Comparison of ENCODE assay signal across 13 mouse cellular contexts in the genomic region with DNA sequence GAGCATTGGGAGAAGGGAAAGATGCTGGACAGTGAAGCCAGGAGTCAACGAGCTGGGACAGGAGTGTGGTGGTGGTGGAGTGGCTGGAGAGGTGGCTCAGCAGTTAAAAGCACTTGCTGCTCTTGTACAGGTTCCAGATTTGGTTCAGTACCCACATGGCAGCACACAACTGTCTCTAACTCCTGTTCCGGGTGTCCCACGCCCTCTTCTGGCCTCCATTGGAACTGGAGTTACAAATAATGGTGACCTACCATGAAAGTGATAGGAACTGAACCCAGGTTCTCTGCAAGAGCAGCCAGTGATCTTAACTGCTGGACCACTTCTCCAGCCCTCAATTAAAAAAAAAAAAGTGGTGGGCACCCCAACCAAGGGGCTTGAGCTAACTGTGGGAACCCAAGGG. TPM values are rescaled to one million over a fixed set of nuclear protein-coding genes. Genes with fewer than 3 reads are reported as not detected.
DNase-seq lines count a peak whose midpoint lies in the region; ATAC-seq and TF ChIP-seq lines count a peak whose summit lies in the region.
"Had no signal": no experiment of that assay in that cellular context is flagged by ENCODE, and none has a peak within 500 bp of the region (broad histone marks: within the 10 kb centered on the region; RNA-seq: fewer than 3 reads in every experiment).

No protein-coding gene starts in this region.

- TF ChIP-seq CTCF in cerebellum, adult 2 months (IDR thresholded peaks at IDR 0.05; ENCODE audit: borderline replicate concordance, insufficient read depth, low read depth, low read length) = peak; percentile 8; the same call in 1 of the 2 replicates
- TF ChIP-seq CTCF in lung, adult 2 months (IDR thresholded peaks at IDR 0.05; ENCODE audit: insufficient read depth, low read length) = 0 out of 2 replicates have a peak, but pooled peaks have one; percentile 16
- TF ChIP-seq CTCF in bone marrow macrophage, adult 2 months (IDR thresholded peaks at IDR 0.05; ENCODE audit: low read depth, low read length) = peak; percentile 46; the same call in 1 of the 2 replicates
- TF ChIP-seq CTCF in small intestine, adult 2 months (IDR thresholded peaks at IDR 0.05; ENCODE audit: extremely low read depth, insufficient read length, insufficient replicate concordance, low read depth, low read length) = peak; percentile 42; the same call in 1 of the 2 replicates

- H3K4me3 ChIP-seq in cerebellum, adult 2 months (replicated peaks; ENCODE audit: insufficient read depth, low read depth, low read length) = no peak overlapping the region
- no peak overlapping the region for H3K4me3 ChIP-seq in lung, adult 2 months (replicated peaks; ENCODE audit: extremely low read depth, low read depth, low read length)
- H3K4me3 ChIP-seq in bone marrow macrophage, adult 2 months (ENCODE audit: insufficient read depth, low read length) = no peak overlapping the region
- H3K4me3 ChIP-seq in small intestine, adult 2 months (ENCODE audit: low read depth, low read length) = no peak overlapping the region
- no peak overlapping the region for H3K4me3 ChIP-seq in forebrain, embryonic 15.5 days
- H3K4me3 ChIP-seq: erythroblast, embryonic 14.5 days; heart, embryonic 12.5 days; liver, embryonic 15.5 days; myocyte had no signal

- ATAC-seq in erythroid progenitor cell, adult 5-6 weeks (replicated peaks; ENCODE audit: low FRiP score, poor library complexity, severe bottlenecking) = no peak
- ATAC-seq in forebrain, embryonic 15.5 days (replicated peaks) = no peak

- 32% methylated on average over 3 of the region's 3 CpGs for WGBS in cerebellum, adult 2 months
- WGBS in lung, adult 2 months = 36% methylated on average over 3 of the region's 3 CpGs
- WGBS in small intestine, adult 2 months = 30% methylated on average over 3 of the region's 3 CpGs
- WGBS in forebrain, embryonic 15.5 days = 41% methylated on average over 3 of the region's 3 CpGs

- H3K27me3 ChIP-seq in cerebellum, adult 2 months (ENCODE audit: control insufficient read depth, insufficient read depth, low read length) = no peaks in the 10 kb centered on the region
- no peaks in the 10 kb centered on the region for H3K27me3 ChIP-seq in small intestine, adult 2 months (ENCODE audit: control insufficient read depth, insufficient read depth, low read length)
- H3K27me3 ChIP-seq in forebrain, embryonic 15.5 days = no peaks in the 10 kb centered on the region
- H3K27me3 ChIP-seq: heart, embryonic 12.5 days; liver, embryonic 15.5 days had no signal

- H3K4me2 ChIP-seq in forebrain, embryonic 15.5 days (replicated peaks) = no peak overlapping the region
- H3K4me2 ChIP-seq: heart, embryonic 12.5 days; liver, embryonic 15.5 days had no signal

- H3K36me3 ChIP-seq in small intestine, adult 2 months (ENCODE audit: control insufficient read depth, insufficient read depth, low read length) = peaks cover 76% of the 10 kb centered on the region
- H3K36me3 ChIP-seq in forebrain, embryonic 15.5 days = peaks cover 22% of the 10 kb centered on the region

- H3K9me3 ChIP-seq in forebrain, embryonic 15.5 days = no peaks in the 10 kb centered on the region
- H3K9me3 ChIP-seq: G1E; heart, embryonic 12.5 days; liver, embryonic 15.5 days had no signal

- no peak for TF ChIP-seq POLR2A in cerebellum, adult 2 months (IDR thresholded peaks at IDR 0.05; ENCODE audit: borderline replicate concordance, insufficient read depth, low read length)
- no peak for TF ChIP-seq POLR2A in lung, adult 2 months (IDR thresholded peaks at IDR 0.05; ENCODE audit: borderline replicate concordance, extremely low read depth, low read depth, low read length)
- no peak for TF ChIP-seq POLR2A in bone marrow macrophage, adult 2 months (IDR thresholded peaks at IDR 0.05; ENCODE audit: borderline replicate concordance, low read depth, low read length)
- no peak for TF ChIP-seq POLR2A in small intestine, adult 2 months (IDR thresholded peaks at IDR 0.05; ENCODE audit: low read depth, low read length)

- H3K27ac ChIP-seq in cerebellum, adult 2 months (ENCODE audit: insufficient read depth, low read length) = no peak overlapping the region
- H3K27ac ChIP-seq in bone marrow macrophage, adult 2 months (ENCODE audit: insufficient read depth, low read depth, low read length) = no peak overlapping the region
- H3K27ac ChIP-seq in small intestine, adult 2 months (ENCODE audit: insufficient read depth, low read depth, low read length) = no peak overlapping the region
- H3K27ac ChIP-seq in forebrain, embryonic 15.5 days (replicated peaks) = no peak overlapping the region
- H3K27ac ChIP-seq: liver, embryonic 15.5 days had no signal

- H3K4me1 ChIP-seq in cerebellum, adult 2 months (ENCODE audit: control insufficient read depth, insufficient read depth, low read length) = 0 out of 2 replicates have a peak, but pooled peaks cover 1% of the 10 kb centered on the region
- peaks cover 7% of the 10 kb centered on the region; the same call in 1 of the 2 replicates for H3K4me1 ChIP-seq in lung, adult 2 months (ENCODE audit: control insufficient read depth, insufficient read depth, low read length)
- H3K4me1 ChIP-seq in bone marrow macrophage, adult 2 months (ENCODE audit: control insufficient read depth, insufficient read depth, low read length) = peaks cover 16% of the 10 kb centered on the region
- H3K4me1 ChIP-seq in small intestine, adult 2 months (ENCODE audit: control insufficient read depth, insufficient read depth, insufficient read length, low read length) = peaks cover 3% of the 10 kb centered on the region
- H3K4me1 ChIP-seq in forebrain, embryonic 15.5 days = peaks cover 10% of the 10 kb centered on the region

- no peak overlapping the region for H3K9ac ChIP-seq in forebrain, embryonic 15.5 days (replicated peaks)
- H3K9ac ChIP-seq: heart, embryonic 12.5 days; liver, embryonic 15.5 days had no signal

- DNase-seq in cerebellum, adult 2 months = no peak
- no peak for DNase-seq in cerebellum, adult 9-11 months
- DNase-seq in lung, adult 2 months = no peak
- DNase-seq in lung, adult 18-20 months = no peak

RNA-seq across cellular contexts. Expression of gene Ddb1, which starts 6.9 kb away (rescaled TPM):
- polyA plus RNA-seq in cerebellum, adult 2 months (2012; rRNA removed) = 148 and 150 TPM in 2 replicates
- 83.7 and 127 TPM in 2 replicates for polyA plus RNA-seq in lung, adult 2 months (2012; rRNA removed)
- polyA plus RNA-seq in bone marrow macrophage, adult 2 months (2012; ENCODE audit: insufficient read depth, insufficient read length, missing spikeins) = 85.9 and 103 TPM in 2 replicates
- polyA plus RNA-seq in small intestine, adult 2 months (2012; rRNA removed) = 37.7 and 57.2 TPM in 2 replicates
- total RNA-seq in erythroid progenitor cell, adult 5-6 weeks (2015; ENCODE audit: low replicate concordance) = 58.0 and 75.0 TPM in 2 replicates
- total RNA-seq in erythroid progenitor cell, adult 5-6 weeks (2017; ENCODE audit: low replicate concordance) = 168 and 208 TPM in 2 replicates
- 264 and 270 TPM in 2 replicates for polyA plus RNA-seq in forebrain, embryonic 15.5 days (2015; fragmentation: Nextera tagmentation; extraction: Ambion mirVana)

RNA-seq across cellular contexts. Expression of gene Tkfc, which starts 7.3 kb away (rescaled TPM):
- 12.2 and 14.4 TPM in 2 replicates for polyA plus RNA-seq in cerebellum, adult 2 months (2012; rRNA removed)
- polyA plus RNA-seq in lung, adult 2 months (2012; rRNA removed) = 8.0 and 9.8 TPM in 2 replicates
- polyA plus RNA-seq in bone marrow macrophage, adult 2 months (2012; ENCODE audit: insufficient read depth, insufficient read length, missing spikeins) = 4.9 and 7.1 TPM in 2 replicates
- 124 and 224 TPM in 2 replicates for polyA plus RNA-seq in small intestine, adult 2 months (2012; rRNA removed)
- total RNA-seq in erythroid progenitor cell, adult 5-6 weeks (2015; ENCODE audit: low replicate concordance) = 4.6 and 6.1 TPM in 2 replicates
- 1.2 TPM in 1 of 2 replicates, not detected in the other for total RNA-seq in erythroid progenitor cell, adult 5-6 weeks (2017; ENCODE audit: low replicate concordance)
- polyA plus RNA-seq in forebrain, embryonic 15.5 days (2015; fragmentation: Nextera tagmentation; extraction: Ambion mirVana) = 23.8 and 24.0 TPM in 2 replicates

RNA-seq across cellular contexts. Expression of gene Tmem138, which starts 21.0 kb away (rescaled TPM):
- polyA plus RNA-seq in cerebellum, adult 2 months (2012; rRNA removed) = 13.0 and 15.0 TPM in 2 replicates
- 8.5 and 11.1 TPM in 2 replicates for polyA plus RNA-seq in lung, adult 2 months (2012; rRNA removed)
- 8.4 and 10.6 TPM in 2 replicates for polyA plus RNA-seq in bone marrow macrophage, adult 2 months (2012; ENCODE audit: insufficient read depth, insufficient read length, missing spikeins)
- 3.1 and 3.4 TPM in 2 replicates for polyA plus RNA-seq in small intestine, adult 2 months (2012; rRNA removed)
- total RNA-seq in erythroid progenitor cell, adult 5-6 weeks (2015; ENCODE audit: low replicate concordance) = 36.0 and 39.0 TPM in 2 replicates
- 8.5 and 14.6 TPM in 2 replicates for total RNA-seq in erythroid progenitor cell, adult 5-6 weeks (2017; ENCODE audit: low replicate concordance)
- 39.0 and 40.5 TPM in 2 replicates for polyA plus RNA-seq in forebrain, embryonic 15.5 days (2015; fragmentation: Nextera tagmentation; extraction: Ambion mirVana)

RNA-seq across cellular contexts. Expression of gene Cyb561a3, which starts 21.2 kb away (rescaled TPM):
- 11.7 and 12.0 TPM in 2 replicates for polyA plus RNA-seq in cerebellum, adult 2 months (2012; rRNA removed)
- polyA plus RNA-seq in lung, adult 2 months (2012; rRNA removed) = 88.4 and 113 TPM in 2 replicates
- polyA plus RNA-seq in bone marrow macrophage, adult 2 months (2012; ENCODE audit: insufficient read depth, insufficient read length, missing spikeins) = 30.1 and 34.2 TPM in 2 replicates
- 18.1 and 31.6 TPM in 2 replicates for polyA plus RNA-seq in small intestine, adult 2 months (2012; rRNA removed)
- 23.8 and 27.7 TPM in 2 replicates for total RNA-seq in erythroid progenitor cell, adult 5-6 weeks (2015; ENCODE audit: low replicate concordance)
- 7.1 and 13.7 TPM in 2 replicates for total RNA-seq in erythroid progenitor cell, adult 5-6 weeks (2017; ENCODE audit: low replicate concordance)
- polyA plus RNA-seq in forebrain, embryonic 15.5 days (2015; fragmentation: Nextera tagmentation; extraction: Ambion mirVana) = 18.8 and 21.3 TPM in 2 replicates

RNA-seq across cellular contexts. Expression of gene Vwce, which starts 35.8 kb away (rescaled TPM):
- polyA plus RNA-seq in cerebellum, adult 2 months (2012; rRNA removed) = 0.20 and 0.21 TPM in 2 replicates
- polyA plus RNA-seq in lung, adult 2 months (2012; rRNA removed) = 0.14 and 0.16 TPM in 2 replicates
- polyA plus RNA-seq in bone marrow macrophage, adult 2 months (2012; ENCODE audit: insufficient read depth, insufficient read length, missing spikeins) = not detected in 2 replicates
- 5.5 and 11.3 TPM in 2 replicates for polyA plus RNA-seq in small intestine, adult 2 months (2012; rRNA removed)
- total RNA-seq in erythroid progenitor cell, adult 5-6 weeks (2015; ENCODE audit: low replicate concordance) = not detected in 2 replicates
- total RNA-seq in erythroid progenitor cell, adult 5-6 weeks (2017; ENCODE audit: low replicate concordance) = 1.2 TPM in 1 of 2 replicates, not detected in the other
- 0.38 and 0.39 TPM in 2 replicates for polyA plus RNA-seq in forebrain, embryonic 15.5 days (2015; fragmentation: Nextera tagmentation; extraction: Ambion mirVana)
